Mouse (Mus musculus): Measurements from ENCODE around the gene Klf8. TPM values are rescaled to one million over a fixed set of nuclear protein-coding genes. Genes with fewer than 3 reads are reported as not detected.
A peak's percentile ranks its signal among the peaks of the same experiment; 100 is the strongest.
"Not testable (repeated sequence)": the region's sequence is repeated elsewhere in the genome, so short reads cannot be mapped to it uniquely, and the experiment has no call there.

Gene Klf8
- 0.60 and 1.6 TPM in 2 replicates for polyA plus RNA-seq (2014; fragmentation: Nextera tagmentation; extraction: Ambion mirVana)

- Histone ChIP-seq H3K36me3 (ENCODE audit: control insufficient read depth, insufficient read depth, low read length) (no peaks in the 10 kb centered on the region), H3K27me3 (ENCODE audit: control insufficient read depth, insufficient read depth, low read length) (peaks cover 3% of the 10 kb centered on the region; the same call in 1 of the 2 replicates), H3K9ac (ENCODE audit: low read depth, low read length) (peak within 1 kb of the TSS; percentile 52), H3K9me3 (ENCODE audit: control insufficient read depth, low read length) (no peaks in the 10 kb centered on the region), H3K4me1 (ENCODE audit: control insufficient read depth, insufficient read depth, low read length) (no peaks in the 10 kb centered on the region), H3K4me2 (replicated peaks; ENCODE audit: low read depth, low read length) (peak within 1 kb of the TSS; percentile 58), H3K27ac (ENCODE audit: low read depth, low read length) (no peak within 1 kb of the TSS), H3K4me3 (ENCODE audit: low read length) (peak within 1 kb of the TSS; percentile 52)
- WGBS: 31% methylated on average over 17 of the region's 17 CpGs
- ATAC-seq (ENCODE audit: low FRiP score, low TSS enrichment): peak; percentile 78
Measured at GRCm38 (mm10) chrX:153237304-153237919, at the start of gene Klf8. Gene Klf8 (plus strand): TSS chrX:153237466.

GRCm38 (mm10) chrX:153199185-153199584, 38.1 kb upstream of the Klf8 start:
- not testable (repeated sequence) for H3K4me1 ChIP-seq (ENCODE audit: control insufficient read depth, insufficient read depth, low read length); H3K9ac ChIP-seq (ENCODE audit: low read depth, low read length); H3K4me2 ChIP-seq (replicated peaks; ENCODE audit: low read depth, low read length); H3K9me3 ChIP-seq (ENCODE audit: control insufficient read depth, low read length); H3K36me3 ChIP-seq (ENCODE audit: control insufficient read depth, insufficient read depth, low read length); ATAC-seq (ENCODE audit: low FRiP score, low TSS enrichment); H3K27me3 ChIP-seq (ENCODE audit: control insufficient read depth, insufficient read depth, low read length); H3K27ac ChIP-seq (ENCODE audit: low read depth, low read length); H3K4me3 ChIP-seq (ENCODE audit: low read length)
- WGBS: 83% methylated on average over 2 of the region's 2 CpGs

- ATAC-seq (ENCODE audit: low FRiP score, low TSS enrichment): no peak
- Histone ChIP-seq H3K9ac (ENCODE audit: low read depth, low read length) (no peak overlapping the region), H3K27ac (ENCODE audit: low read depth, low read length) (no peak overlapping the region), H3K36me3 (ENCODE audit: control insufficient read depth, insufficient read depth, low read length) (no peaks in the 10 kb centered on the region), H3K4me3 (ENCODE audit: low read length) (no peak overlapping the region), H3K27me3 (ENCODE audit: control insufficient read depth, insufficient read depth, low read length) (no peaks in the 10 kb centered on the region), H3K4me2 (replicated peaks; ENCODE audit: low read depth, low read length) (no peak overlapping the region), H3K9me3 (ENCODE audit: control insufficient read depth, low read length) (no peaks in the 10 kb centered on the region), H3K4me1 (ENCODE audit: control insufficient read depth, insufficient read depth, low read length) (no peaks in the 10 kb centered on the region)
- 31% methylated on average over 1 of the region's 1 CpGs for WGBS
Measured at GRCm38 (mm10) chrX:153211101-153211500, 26.2 kb upstream of the Klf8 start.

- Histone ChIP-seq H3K4me3 (ENCODE audit: low read length) (no peak overlapping the region), H3K4me1 (ENCODE audit: control insufficient read depth, insufficient read depth, low read length) (no peaks in the 10 kb centered on the region), H3K36me3 (ENCODE audit: control insufficient read depth, insufficient read depth, low read length) (no peaks in the 10 kb centered on the region), H3K27me3 (ENCODE audit: control insufficient read depth, insufficient read depth, low read length) (no peaks in the 10 kb centered on the region), H3K4me2 (replicated peaks; ENCODE audit: low read depth, low read length) (no peak overlapping the region), H3K9ac (ENCODE audit: low read depth, low read length) (no peak overlapping the region), H3K27ac (ENCODE audit: low read depth, low read length) (no peak overlapping the region), H3K9me3 (ENCODE audit: control insufficient read depth, low read length) (no peaks in the 10 kb centered on the region)
- 55% methylated on average over 2 of the region's 2 CpGs for WGBS
- ATAC-seq (ENCODE audit: low FRiP score, low TSS enrichment): no peak
Measured at GRCm38 (mm10) chrX:153231240-153231639, 6.0 kb upstream of the Klf8 start.

GRCm38 (mm10) chrX:153233255-153233654, 4.0 kb upstream of the Klf8 start:
- H3K27ac ChIP-seq (ENCODE audit: low read depth, low read length): no peak overlapping the region
- no peaks in the 10 kb centered on the region for H3K36me3 ChIP-seq (ENCODE audit: control insufficient read depth, insufficient read depth, low read length)
- H3K9me3 ChIP-seq (ENCODE audit: control insufficient read depth, low read length): no peaks in the 10 kb centered on the region
- H3K4me1 ChIP-seq (ENCODE audit: control insufficient read depth, insufficient read depth, low read length): no peaks in the 10 kb centered on the region
- H3K4me3 ChIP-seq (ENCODE audit: low read length): no peak overlapping the region
- ATAC-seq (ENCODE audit: low FRiP score, low TSS enrichment): no peak
- 26% methylated on average over 10 of the region's 10 CpGs for WGBS
- no peak overlapping the region for H3K9ac ChIP-seq (ENCODE audit: low read depth, low read length)
- 0 out of 2 replicates have a peak overlapping the region, but pooled peaks have one; percentile 5 for H3K4me2 ChIP-seq (replicated peaks; ENCODE audit: low read depth, low read length)
- H3K27me3 ChIP-seq (ENCODE audit: control insufficient read depth, insufficient read depth, low read length): no peaks in the 10 kb centered on the region

GRCm38 (mm10) chrX:153237920-153238504, 746 bp downstream of the Klf8 start:
- H3K27me3 ChIP-seq (ENCODE audit: control insufficient read depth, insufficient read depth, low read length): peaks cover 3% of the 10 kb centered on the region; the same call in 1 of the 2 replicates
- H3K36me3 ChIP-seq (ENCODE audit: control insufficient read depth, insufficient read depth, low read length): no peaks in the 10 kb centered on the region
- ATAC-seq (ENCODE audit: low FRiP score, low TSS enrichment): peak; percentile 96
- H3K9me3 ChIP-seq (ENCODE audit: control insufficient read depth, low read length): no peaks in the 10 kb centered on the region
- H3K4me1 ChIP-seq (ENCODE audit: control insufficient read depth, insufficient read depth, low read length): no peaks in the 10 kb centered on the region
- H3K9ac ChIP-seq (ENCODE audit: low read depth, low read length): peak overlapping the region; percentile 52
- peak overlapping the region; percentile 58 for H3K4me2 ChIP-seq (replicated peaks; ENCODE audit: low read depth, low read length)
- H3K4me3 ChIP-seq (ENCODE audit: low read length): peak overlapping the region; percentile 52
- no peak overlapping the region for H3K27ac ChIP-seq (ENCODE audit: low read depth, low read length)
- WGBS: 23% methylated on average over 22 of the region's 23 CpGs

GRCm38 (mm10) chrX:153254256-153254655, 17.0 kb downstream of the Klf8 start:
- 56% methylated on average over 1 of the region's 1 CpGs for WGBS
- no peaks in the 10 kb centered on the region for H3K4me1 ChIP-seq (ENCODE audit: control insufficient read depth, insufficient read depth, low read length)
- H3K27me3 ChIP-seq (ENCODE audit: control insufficient read depth, insufficient read depth, low read length): no peaks in the 10 kb centered on the region
- no peak for ATAC-seq (ENCODE audit: low FRiP score, low TSS enrichment)
- no peak overlapping the region for H3K4me3 ChIP-seq (ENCODE audit: low read length)
- no peak overlapping the region for H3K9ac ChIP-seq (ENCODE audit: low read depth, low read length)
- H3K9me3 ChIP-seq (ENCODE audit: control insufficient read depth, low read length): no peaks in the 10 kb centered on the region
- no peak overlapping the region for H3K27ac ChIP-seq (ENCODE audit: low read depth, low read length)
- no peaks in the 10 kb centered on the region for H3K36me3 ChIP-seq (ENCODE audit: control insufficient read depth, insufficient read depth, low read length)
- no peak overlapping the region for H3K4me2 ChIP-seq (replicated peaks; ENCODE audit: low read depth, low read length)

GRCm38 (mm10) chrX:153255504-153255903, 18.2 kb downstream of the Klf8 start:
- ATAC-seq (ENCODE audit: low FRiP score, low TSS enrichment): no peak
- WGBS: 90% methylated on average over 2 of the region's 2 CpGs

GRCm38 (mm10) chrX:153282185-153282584, 44.9 kb downstream of the Klf8 start:
- ATAC-seq (ENCODE audit: low FRiP score, low TSS enrichment): no peak
- H3K4me3 ChIP-seq (ENCODE audit: low read length): no peak overlapping the region
- H3K36me3 ChIP-seq (ENCODE audit: control insufficient read depth, insufficient read depth, low read length): no peaks in the 10 kb centered on the region
- no peak overlapping the region for H3K4me2 ChIP-seq (replicated peaks; ENCODE audit: low read depth, low read length)
- WGBS: 64% methylated on average over 2 of the region's 2 CpGs
- no peak overlapping the region for H3K9ac ChIP-seq (ENCODE audit: low read depth, low read length)
- no peaks in the 10 kb centered on the region for H3K9me3 ChIP-seq (ENCODE audit: control insufficient read depth, low read length)
- H3K27me3 ChIP-seq (ENCODE audit: control insufficient read depth, insufficient read depth, low read length): no peaks in the 10 kb centered on the region
- H3K27ac ChIP-seq (ENCODE audit: low read depth, low read length): no peak overlapping the region
- no peaks in the 10 kb centered on the region for H3K4me1 ChIP-seq (ENCODE audit: control insufficient read depth, insufficient read depth, low read length)

More at GRCm38 (mm10) chrX:153255504-153255903, 18.2 kb downstream of the Klf8 start:
- no peaks in the 10 kb centered on the region for H3K36me3 ChIP-seq (ENCODE audit: control insufficient read depth, insufficient read depth, low read length)
- H3K4me1 ChIP-seq (ENCODE audit: control insufficient read depth, insufficient read depth, low read length): no peaks in the 10 kb centered on the region
- H3K27ac ChIP-seq (ENCODE audit: low read depth, low read length): no peak overlapping the region
- no peaks in the 10 kb centered on the region for H3K27me3 ChIP-seq (ENCODE audit: control insufficient read depth, insufficient read depth, low read length)
- no peaks in the 10 kb centered on the region for H3K9me3 ChIP-seq (ENCODE audit: control insufficient read depth, low read length)
- no peak overlapping the region for H3K4me2 ChIP-seq (replicated peaks; ENCODE audit: low read depth, low read length)
- H3K9ac ChIP-seq (ENCODE audit: low read depth, low read length): no peak overlapping the region
- H3K4me3 ChIP-seq (ENCODE audit: low read length): no peak overlapping the region
